Mouse (Mus musculus): ENCODE data around the gene Nfib. TPM values are rescaled to one million over a fixed set of nuclear protein-coding genes. Genes with fewer than 3 reads are reported as not detected.

Gene Nfib
- polyA plus RNA-seq, 1 experiment: 4.1 TPM

DNA sequence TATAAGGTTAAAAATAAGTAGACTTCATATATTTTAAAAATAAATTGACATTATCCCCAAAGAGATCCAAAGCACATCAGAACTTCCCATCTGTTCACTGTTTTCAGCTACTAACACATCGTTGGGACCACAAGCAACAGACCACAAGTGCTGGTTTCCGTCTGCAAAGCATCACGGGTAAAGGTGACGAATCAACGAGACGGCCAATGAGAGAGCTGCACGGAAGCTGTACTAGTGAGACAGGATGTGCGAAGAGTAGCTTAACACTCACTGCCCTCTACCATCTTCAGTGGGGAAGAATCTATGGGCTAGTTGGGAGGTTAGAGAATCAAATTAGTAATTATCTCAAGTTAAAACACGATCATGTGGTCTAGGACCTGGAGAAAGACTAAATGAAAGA is 302.9 kb downstream of the Nfib start:
- TF ChIP-seq CTCF (IDR thresholded peaks at IDR 0.05; ENCODE audit: control insufficient read depth, insufficient read depth, low read length): no peak
- TF ChIP-seq POLR2A (IDR thresholded peaks at IDR 0.05; ENCODE audit: borderline replicate concordance, control insufficient read depth, low read depth, low read length): no peak
- Histone ChIP-seq H3K27ac (ENCODE audit: control insufficient read depth, insufficient read depth, low read depth, low read length, poor library complexity) (no peak overlapping the region), H3K4me3 (replicated peaks; ENCODE audit: control insufficient read depth, low read depth, low read length) (no peak overlapping the region), H3K4me1 (ENCODE audit: control insufficient read depth, insufficient read depth, low read length) (no peaks in the 10 kb centered on the region)
- 85% methylated on average over 9 of the region's 9 CpGs for WGBS

GRCm38 (mm10) chr4:82401450-82402061 is 304.0 kb downstream of the Nfib start:
- Histone ChIP-seq H3K4me3 (replicated peaks; ENCODE audit: control insufficient read depth, low read depth, low read length) (no peak overlapping the region), H3K27ac (ENCODE audit: control insufficient read depth, insufficient read depth, low read depth, low read length, poor library complexity) (no peak overlapping the region), H3K4me1 (ENCODE audit: control insufficient read depth, insufficient read depth, low read length) (no peaks in the 10 kb centered on the region)
- WGBS: 72% methylated on average over 3 of the region's 3 CpGs
- TF ChIP-seq CTCF (IDR thresholded peaks at IDR 0.05; ENCODE audit: control insufficient read depth, insufficient read depth, low read length): no peak

DNA sequence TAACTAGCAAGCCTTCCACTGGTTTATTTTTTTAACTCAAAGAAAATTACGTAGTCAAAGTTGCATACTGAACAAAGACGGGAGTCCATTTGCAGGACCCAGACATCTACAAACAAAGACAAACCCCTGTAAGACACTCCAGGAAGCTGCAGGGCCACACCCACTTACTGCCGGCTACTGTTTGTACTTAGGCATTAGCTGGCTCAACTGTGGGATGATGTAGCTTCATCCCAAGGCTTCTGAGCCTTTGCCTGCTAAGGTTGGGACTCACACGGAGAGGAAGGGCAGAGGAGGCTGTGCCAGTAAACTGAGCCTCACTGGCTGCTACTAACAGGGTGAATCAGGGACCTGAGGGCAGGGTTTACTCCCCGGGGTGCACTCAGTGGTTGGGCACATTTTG is 305.0 kb downstream of the Nfib start:
- WGBS: 63% methylated on average over 5 of the region's 5 CpGs
- Histone ChIP-seq H3K4me1 (ENCODE audit: control insufficient read depth, insufficient read depth, low read length) (no peaks in the 10 kb centered on the region), H3K27ac (ENCODE audit: control insufficient read depth, insufficient read depth, low read depth, low read length, poor library complexity) (no peak overlapping the region), H3K4me3 (replicated peaks; ENCODE audit: control insufficient read depth, low read depth, low read length) (no peak overlapping the region)
- TF ChIP-seq CTCF (IDR thresholded peaks at IDR 0.05; ENCODE audit: control insufficient read depth, insufficient read depth, low read length): no peak
- TF ChIP-seq POLR2A (IDR thresholded peaks at IDR 0.05; ENCODE audit: borderline replicate concordance, control insufficient read depth, low read depth, low read length): no peak

DNA sequence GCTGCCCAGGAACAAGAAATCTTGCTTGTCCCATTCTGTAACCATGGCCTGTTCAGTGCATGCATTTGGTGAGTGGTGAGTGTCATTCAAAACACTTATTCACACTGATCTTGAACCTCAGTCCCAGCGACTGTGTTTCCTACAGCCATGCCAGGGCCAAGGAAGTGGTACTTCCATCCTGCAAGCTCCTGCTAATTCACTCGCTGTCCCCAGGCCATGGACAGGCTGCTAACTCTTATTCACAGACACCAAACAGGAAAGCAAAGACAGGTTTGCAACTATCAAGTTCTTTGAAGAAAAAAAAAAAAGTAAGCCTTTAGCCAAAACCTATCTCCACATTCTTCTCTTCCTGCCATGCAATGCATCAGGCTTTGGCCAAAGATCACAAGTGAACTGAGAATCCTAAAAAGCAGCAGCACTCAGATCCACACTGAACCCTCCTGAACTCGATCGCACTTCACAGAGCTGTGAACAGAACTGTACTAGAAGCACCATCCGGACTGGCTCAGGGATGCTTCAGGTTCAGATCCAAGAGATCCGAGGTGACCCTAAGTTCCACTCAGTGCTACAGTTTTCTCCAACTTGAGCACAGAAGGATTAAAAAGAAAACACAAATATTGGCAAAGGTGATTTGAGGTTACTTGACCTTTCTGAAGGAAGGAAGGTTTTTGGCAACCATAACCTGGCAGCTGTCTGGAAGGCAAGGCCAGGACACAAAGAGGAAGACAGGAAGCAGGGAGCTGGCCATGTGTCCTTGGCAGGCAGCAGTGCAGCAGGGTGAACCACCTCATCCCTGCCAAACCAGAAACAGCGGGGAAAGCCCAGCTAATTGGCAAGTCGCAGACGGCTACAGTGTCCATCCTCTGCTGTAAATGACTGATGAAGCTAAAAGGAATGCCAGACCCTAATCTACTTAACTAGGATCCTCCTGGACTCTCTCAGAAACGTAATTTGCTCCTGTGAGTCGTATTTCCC is 305.9 kb downstream of the Nfib start:
- TF ChIP-seq CTCF (IDR thresholded peaks at IDR 0.05; ENCODE audit: control insufficient read depth, insufficient read depth, low read length) (no peak), POLR2A (IDR thresholded peaks at IDR 0.05; ENCODE audit: borderline replicate concordance, control insufficient read depth, low read depth, low read length) (no peak)
- WGBS: 76% methylated on average over 11 of the region's 11 CpGs
- H3K4me1 ChIP-seq (ENCODE audit: control insufficient read depth, insufficient read depth, low read length): no peaks in the 10 kb centered on the region
- no peak overlapping the region for H3K4me3 ChIP-seq (replicated peaks; ENCODE audit: control insufficient read depth, low read depth, low read length)
- H3K27ac ChIP-seq (ENCODE audit: control insufficient read depth, insufficient read depth, low read depth, low read length, poor library complexity): no peak overlapping the region

DNA sequence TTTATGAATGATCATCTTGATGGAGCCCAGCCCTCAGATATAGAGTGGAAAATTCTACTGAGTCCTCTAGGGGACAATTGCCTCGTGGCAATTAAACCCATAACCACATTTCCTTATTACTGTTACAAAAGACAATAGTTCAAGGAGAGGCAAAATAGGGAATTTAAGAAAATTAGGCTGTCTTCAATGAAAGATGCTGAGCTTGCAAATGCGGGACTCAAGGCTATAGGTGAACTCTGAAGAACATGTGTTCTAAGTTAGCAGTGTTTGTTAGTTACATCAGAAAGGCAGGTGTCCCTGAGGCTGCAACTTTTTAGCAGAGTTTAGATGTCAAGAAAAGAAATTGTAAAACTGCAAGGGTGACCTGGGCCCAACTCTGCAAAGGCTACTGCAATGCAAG is 307.3 kb downstream of the Nfib start:
- H3K27ac ChIP-seq (ENCODE audit: control insufficient read depth, insufficient read depth, low read depth, low read length, poor library complexity): no peak overlapping the region
- H3K4me3 ChIP-seq (replicated peaks; ENCODE audit: control insufficient read depth, low read depth, low read length): no peak overlapping the region
- 54% methylated on average over 2 of the region's 2 CpGs for WGBS
- TF ChIP-seq CTCF (IDR thresholded peaks at IDR 0.05; ENCODE audit: control insufficient read depth, insufficient read depth, low read length): no peak
- TF ChIP-seq POLR2A (IDR thresholded peaks at IDR 0.05; ENCODE audit: borderline replicate concordance, control insufficient read depth, low read depth, low read length): no peak
- H3K4me1 ChIP-seq (ENCODE audit: control insufficient read depth, insufficient read depth, low read length): no peaks in the 10 kb centered on the region

GRCm38 (mm10) chr4:82396805-82397204 is 308.7 kb downstream of the Nfib start:
- TF ChIP-seq POLR2A (IDR thresholded peaks at IDR 0.05; ENCODE audit: borderline replicate concordance, control insufficient read depth, low read depth, low read length) (no peak), CTCF (IDR thresholded peaks at IDR 0.05; ENCODE audit: control insufficient read depth, insufficient read depth, low read length) (no peak)
- Histone ChIP-seq H3K27ac (ENCODE audit: control insufficient read depth, insufficient read depth, low read depth, low read length, poor library complexity) (no peak overlapping the region), H3K4me1 (ENCODE audit: control insufficient read depth, insufficient read depth, low read length) (no peaks in the 10 kb centered on the region), H3K4me3 (replicated peaks; ENCODE audit: control insufficient read depth, low read depth, low read length) (no peak overlapping the region)
- 69% methylated on average over 2 of the region's 2 CpGs for WGBS

DNA sequence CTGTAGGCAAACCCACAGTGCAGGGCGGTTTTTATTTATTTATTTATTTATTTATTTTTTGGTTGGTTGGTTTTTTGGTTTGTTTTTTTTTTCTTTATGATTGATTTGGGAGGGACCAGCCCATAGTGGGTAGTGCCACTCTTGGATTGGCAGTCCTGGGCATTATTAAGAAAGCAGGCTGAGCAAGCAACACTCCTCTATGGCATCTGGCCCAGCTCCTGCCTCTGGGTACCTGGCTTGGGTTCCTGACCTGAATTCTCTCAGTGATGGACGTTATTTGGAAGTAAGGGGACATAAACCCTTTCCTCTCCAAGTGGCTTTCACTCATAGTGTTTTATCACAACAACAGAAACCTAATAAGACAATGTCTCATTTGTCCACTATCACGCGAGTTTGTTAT is 309.5 kb downstream of the Nfib start:
- no peaks in the 10 kb centered on the region for H3K4me1 ChIP-seq (ENCODE audit: control insufficient read depth, insufficient read depth, low read length)
- WGBS: 79% methylated on average over 4 of the region's 4 CpGs
- no peak overlapping the region for H3K27ac ChIP-seq (ENCODE audit: control insufficient read depth, insufficient read depth, low read depth, low read length, poor library complexity)
- no peak for TF ChIP-seq CTCF (IDR thresholded peaks at IDR 0.05; ENCODE audit: control insufficient read depth, insufficient read depth, low read length)
- TF ChIP-seq POLR2A (IDR thresholded peaks at IDR 0.05; ENCODE audit: borderline replicate concordance, control insufficient read depth, low read depth, low read length): no peak
- H3K4me3 ChIP-seq (replicated peaks; ENCODE audit: control insufficient read depth, low read depth, low read length): no peak overlapping the region

DNA sequence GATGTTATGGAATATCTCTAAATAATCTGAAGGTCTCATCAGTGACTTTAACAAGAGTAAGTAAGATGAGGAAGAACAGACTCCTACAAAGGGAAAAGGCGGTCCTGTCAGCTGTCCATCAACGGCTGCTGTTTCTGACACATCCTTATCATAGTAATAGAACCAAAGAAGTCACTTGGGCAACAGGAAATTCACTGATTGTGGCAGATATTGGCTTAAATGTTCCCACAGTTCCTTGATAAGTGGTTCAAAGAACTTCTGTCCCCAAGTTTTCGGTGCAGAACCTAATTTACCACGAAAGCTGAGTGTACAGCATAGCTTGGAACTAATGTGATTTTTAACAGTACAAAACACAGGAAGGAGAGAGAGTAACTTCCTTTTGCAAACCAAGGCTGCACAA is 311.2 kb downstream of the Nfib start:
- Histone ChIP-seq H3K4me1 (ENCODE audit: control insufficient read depth, insufficient read depth, low read length) (no peaks in the 10 kb centered on the region), H3K4me3 (replicated peaks; ENCODE audit: control insufficient read depth, low read depth, low read length) (no peak overlapping the region), H3K27ac (ENCODE audit: control insufficient read depth, insufficient read depth, low read depth, low read length, poor library complexity) (no peak overlapping the region)
- WGBS: 32% methylated on average over 4 of the region's 4 CpGs
- TF ChIP-seq CTCF (IDR thresholded peaks at IDR 0.05; ENCODE audit: control insufficient read depth, insufficient read depth, low read length) (no peak), POLR2A (IDR thresholded peaks at IDR 0.05; ENCODE audit: borderline replicate concordance, control insufficient read depth, low read depth, low read length) (no peak)

Measured in bone marrow, adult 2 months (tissue).